Mouse (Mus musculus) neural tube, embryonic 13.5 days (tissue): ENCODE measurements at regions not wholly inside any gene's neighbourhood (a gene's known extent, or its start where the extent isn't known, plus 50 kb on each side); places are given as distances from the start of the nearest gene placed in this dataset.
A peak's percentile ranks its signal among the peaks of the same experiment; 100 is the strongest.

Experiments
- ATAC-seq: fragments of 200-750 bp; cut with Nextera tagmentation; 2 replicates; pipeline ENCODE4 v1.8.0; 2017; ENCODE audit warnings: low read depth, mild to moderate bottlenecking, moderate TSS enrichment, moderate library complexity
- H3K27ac ChIP-seq: fragments of 300-500 bp; sonication (generic); replicated peaks from 2 replicates; pipeline ENCODE4 v1.5.1; 2015; ENCODE audit warnings: moderate library complexity, mild to moderate bottlenecking, inconsistent platforms
- H3K27me3 ChIP-seq: fragments of 300-500 bp; sonication (generic); 2 replicates; pipeline ENCODE4 v1.6.1; 2015; ENCODE audit warnings: mild to moderate bottlenecking, inconsistent platforms
- H3K36me3 ChIP-seq: fragments of 300-500 bp; sonication (generic); 2 replicates; pipeline ENCODE4 v1.6.1; 2015; ENCODE audit warnings: mild to moderate bottlenecking, inconsistent platforms
- H3K4me1 ChIP-seq: fragments of 300-500 bp; sonication (generic); replicated peaks from 2 replicates; pipeline ENCODE4 v1.6.1; 2015; ENCODE audit warnings: inconsistent platforms
- H3K4me2 ChIP-seq: fragments of 300-500 bp; sonication (generic); 2 replicates; pipeline ENCODE4 v1.6.1; 2015; ENCODE audit warnings: inconsistent platforms, mild to moderate bottlenecking, moderate library complexity
- H3K4me3 ChIP-seq: fragments of 300-500 bp; sonication (generic); 2 replicates; pipeline ENCODE4 v1.5.1; 2015; ENCODE audit warnings: mild to moderate bottlenecking, inconsistent platforms
- H3K9ac ChIP-seq: fragments of 300-500 bp; sonication (generic); 2 replicates; pipeline ENCODE4 v1.6.1; 2015; ENCODE audit warnings: moderate library complexity, mild to moderate bottlenecking, inconsistent platforms
- H3K9me3 ChIP-seq: fragments of 300-500 bp; sonication (generic); 2 replicates; pipeline ENCODE4 v1.6.1; 2016; ENCODE audit warnings: inconsistent platforms
- WGBS: fragments of 180-500 bp; shearing (Covaris S2); methylation state at CpG from one replicate; pipeline ENCODE4 v1.1.7; 2015; 5-methylcytosine and 5-hydroxymethylcytosine counted together

DNA sequence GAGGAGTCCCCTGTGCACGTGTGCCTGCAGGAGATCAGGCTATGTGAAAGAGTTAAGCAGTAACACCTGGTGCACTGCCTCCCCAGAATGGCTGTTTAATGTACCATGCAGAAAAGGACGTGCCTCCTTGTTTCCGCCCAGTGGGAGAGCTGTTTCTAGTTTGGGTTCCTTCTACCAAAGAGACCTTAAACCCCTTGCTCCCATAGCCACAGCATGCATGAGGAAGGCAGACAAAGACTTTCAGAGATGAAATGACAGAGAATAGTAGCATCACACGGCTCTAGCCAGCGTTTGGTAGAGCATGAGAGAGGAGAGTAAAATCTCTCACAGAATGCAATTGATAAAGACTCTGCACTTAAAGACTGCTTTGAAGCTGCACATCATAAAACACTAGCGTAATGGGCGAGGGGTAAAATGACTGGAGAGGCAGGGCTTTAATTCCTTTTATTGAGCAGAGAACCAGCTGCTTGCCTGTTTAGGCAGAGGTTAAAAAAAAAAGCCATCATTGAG is 74.3 kb upstream of the Gbe1 start:
- H3K9ac ChIP-seq = 0 out of 2 replicates have a peak overlapping the region, but pooled peaks have one; percentile 1
- 6% methylated on average over 7 of the region's 7 CpGs for WGBS
- no peak overlapping the region for H3K4me2 ChIP-seq
- no peak overlapping the region for H3K4me3 ChIP-seq
- H3K27me3 ChIP-seq = no peaks in the 10 kb centered on the region
- ATAC-seq = peak; percentile 71
- no peaks in the 10 kb centered on the region for H3K36me3 ChIP-seq
- peak overlapping the region; percentile 70 for H3K27ac ChIP-seq
- H3K4me1 ChIP-seq = peaks cover 15% of the 10 kb centered on the region
- H3K9me3 ChIP-seq = no peaks in the 10 kb centered on the region

DNA sequence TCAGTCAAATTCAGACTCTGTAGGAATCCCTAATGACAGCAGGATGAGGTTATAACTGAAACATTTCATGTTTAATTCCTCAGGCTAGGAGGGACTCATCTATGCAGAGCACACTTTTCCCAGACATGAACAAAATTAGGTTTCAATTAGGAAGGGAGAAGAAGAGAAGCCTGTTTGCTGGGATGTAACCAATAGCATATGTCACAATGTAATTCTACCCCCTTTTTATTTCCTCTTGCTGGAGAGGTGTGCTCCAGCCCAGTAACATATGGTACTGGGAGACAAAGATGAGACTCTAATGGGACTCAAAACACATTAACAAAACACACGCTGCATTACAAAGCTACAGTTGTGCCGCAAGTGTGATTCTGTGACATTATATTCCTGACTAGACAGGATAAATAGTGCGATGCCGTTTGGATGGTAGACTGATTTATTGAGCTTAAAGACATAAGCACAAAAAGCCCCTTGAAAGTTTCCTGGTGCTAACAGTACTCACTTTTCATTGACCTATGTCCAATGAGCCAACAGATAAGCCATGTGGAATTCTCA is 69.5 kb upstream of the Gbe1 start:
- peak; percentile 50; the same call in 1 of the 2 replicates for ATAC-seq
- no peaks in the 10 kb centered on the region for H3K9me3 ChIP-seq
- WGBS = 45% methylated on average over 4 of the region's 4 CpGs
- peaks cover 12% of the 10 kb centered on the region for H3K4me1 ChIP-seq
- no peaks in the 10 kb centered on the region for H3K27me3 ChIP-seq
- no peak overlapping the region for H3K9ac ChIP-seq
- no peak overlapping the region for H3K4me3 ChIP-seq
- H3K27ac ChIP-seq = no peak overlapping the region
- H3K4me2 ChIP-seq = no peak overlapping the region
- no peaks in the 10 kb centered on the region for H3K36me3 ChIP-seq

DNA sequence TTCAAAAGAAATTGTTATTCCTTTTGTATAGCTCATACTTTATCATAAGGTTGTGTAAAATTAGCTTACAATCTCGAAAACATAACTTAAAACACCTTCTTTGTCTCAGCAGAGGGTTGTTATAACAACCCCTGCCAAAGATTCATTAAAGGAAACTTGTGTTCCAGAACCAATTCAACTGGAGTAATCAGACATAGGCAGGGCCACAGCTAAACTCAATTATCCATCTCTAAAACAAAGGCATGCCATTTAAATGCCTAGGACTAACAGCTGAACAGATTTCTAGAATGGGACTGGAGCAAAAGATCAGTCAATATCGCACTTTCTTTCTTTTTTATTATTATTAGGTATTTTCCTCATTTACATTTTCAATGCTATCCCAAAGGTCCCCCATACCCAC is 68.8 kb upstream of the Gbe1 start:
- no peak overlapping the region for H3K27ac ChIP-seq
- H3K27me3 ChIP-seq = no peaks in the 10 kb centered on the region
- no peak overlapping the region for H3K4me2 ChIP-seq
- H3K9me3 ChIP-seq = no peaks in the 10 kb centered on the region
- ATAC-seq = no peak
- no peaks in the 10 kb centered on the region for H3K36me3 ChIP-seq
- H3K4me3 ChIP-seq = no peak overlapping the region
- H3K4me1 ChIP-seq = peaks cover 5% of the 10 kb centered on the region
- 77% methylated on average over 2 of the region's 2 CpGs for WGBS
- no peak overlapping the region for H3K9ac ChIP-seq

DNA sequence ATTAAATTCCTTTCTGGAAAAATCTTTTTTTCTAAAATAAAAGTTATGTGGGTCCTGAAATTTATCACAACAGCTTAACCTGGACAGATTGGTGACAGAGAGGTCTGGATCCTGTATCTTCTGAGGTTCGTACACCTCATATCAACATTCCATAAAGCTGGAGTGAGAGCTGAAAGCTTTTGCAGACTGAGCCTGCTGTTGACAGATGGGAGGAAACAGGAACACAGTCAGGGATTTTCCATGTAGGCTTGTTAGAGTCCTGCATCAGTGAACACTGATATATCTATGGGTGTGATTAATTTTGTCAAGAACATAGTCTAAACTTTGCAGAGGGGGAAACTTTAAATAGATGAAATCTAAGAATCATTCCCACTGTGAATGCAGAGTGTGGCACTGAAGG is 54.4 kb upstream of the Gbe1 start:
- H3K9ac ChIP-seq = no peak overlapping the region
- no peak overlapping the region for H3K4me2 ChIP-seq
- no peak overlapping the region for H3K4me3 ChIP-seq
- no peak overlapping the region for H3K27ac ChIP-seq
- no peak for ATAC-seq
- no peaks in the 10 kb centered on the region for H3K36me3 ChIP-seq
- no peaks in the 10 kb centered on the region for H3K9me3 ChIP-seq
- no peaks in the 10 kb centered on the region for H3K4me1 ChIP-seq
- 88% methylated on average over 1 of the region's 1 CpGs for WGBS
- H3K27me3 ChIP-seq = no peaks in the 10 kb centered on the region

DNA sequence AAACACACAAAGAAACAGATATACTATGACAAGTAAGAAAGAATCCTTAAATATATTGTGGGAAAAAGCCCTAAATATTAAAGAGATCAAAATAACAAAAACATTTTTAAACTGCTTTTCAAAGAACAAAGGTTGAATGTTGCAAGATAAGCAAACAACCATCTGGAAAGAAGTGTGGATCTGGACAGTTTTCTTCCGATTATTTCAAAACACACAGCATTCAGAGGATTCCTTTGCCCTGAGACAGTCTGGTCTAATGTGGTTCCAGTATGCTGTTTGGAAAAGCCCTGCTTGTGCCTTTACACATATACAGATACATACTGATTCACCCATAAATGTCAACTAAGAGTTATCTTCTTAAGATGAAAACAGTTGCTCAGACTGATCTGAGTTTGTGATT is 53.6 kb upstream of the Gbe1 start:
- no peak overlapping the region for H3K9ac ChIP-seq
- H3K36me3 ChIP-seq = no peaks in the 10 kb centered on the region
- H3K4me1 ChIP-seq = no peaks in the 10 kb centered on the region
- ATAC-seq = no peak
- no peak overlapping the region for H3K27ac ChIP-seq
- H3K4me2 ChIP-seq = no peak overlapping the region
- H3K9me3 ChIP-seq = no peaks in the 10 kb centered on the region
- H3K27me3 ChIP-seq = no peaks in the 10 kb centered on the region
- WGBS = 80% methylated on average over 1 of the region's 1 CpGs
- H3K4me3 ChIP-seq = no peak overlapping the region
